Comparison of ENCODE assay signal across 19 mouse cellular contexts in genomic region chr6:144033191-144033590, GRCm38 (mm10).
DNase-seq lines count a peak whose midpoint lies in the region; ATAC-seq and TF ChIP-seq lines count a peak whose summit lies in the region.
"Had no signal": no experiment of that assay in that cellular context is flagged by ENCODE, and none has a peak within 500 bp of the region (broad histone marks: within the 10 kb centered on the region; RNA-seq: fewer than 3 reads in every experiment).

No protein-coding gene starts in this region.

- no peak overlapping the region for H3K9ac ChIP-seq in heart, adult 2 months (ENCODE audit: low read depth, low read length)
- no peak overlapping the region for H3K9ac ChIP-seq in midbrain, embryonic 11.5 days (ENCODE audit: low read length)
- no peak overlapping the region for H3K9ac ChIP-seq in midbrain, postnatal 0 days (replicated peaks; ENCODE audit: low read length, poor library complexity, severe bottlenecking)

- TF ChIP-seq EP300 in heart, adult 2 months (IDR thresholded peaks at IDR 0.05; ENCODE audit: insufficient read depth, low read depth, low read length): no peak

- H3K9me3 ChIP-seq in midbrain, embryonic 11.5 days (ENCODE audit: control insufficient read depth, low read length): no peaks in the 10 kb centered on the region
- no peaks in the 10 kb centered on the region for H3K9me3 ChIP-seq in midbrain, postnatal 0 days (ENCODE audit: low read length)

- no peaks in the 10 kb centered on the region for H3K36me3 ChIP-seq in heart, adult 2 months (ENCODE audit: control insufficient read depth, insufficient read depth, low read length)
- H3K36me3 ChIP-seq in midbrain, embryonic 11.5 days (ENCODE audit: control insufficient read depth, insufficient read depth, low read length): no peaks in the 10 kb centered on the region
- no peaks in the 10 kb centered on the region for H3K36me3 ChIP-seq in midbrain, postnatal 0 days (ENCODE audit: insufficient read depth, low read length)
- H3K36me3 ChIP-seq: G1E had no signal

- H3K27ac ChIP-seq in heart, adult 2 months: no peak overlapping the region
- no peak overlapping the region for H3K27ac ChIP-seq in midbrain, embryonic 11.5 days (ENCODE audit: low read depth, low read length)
- no peak overlapping the region for H3K27ac ChIP-seq in midbrain, postnatal 0 days (ENCODE audit: low read depth, low read length)

- 92% methylated on average over 2 of the region's 2 CpGs for WGBS in heart, adult 2 months
- WGBS in midbrain, embryonic 11.5 days: 86% methylated on average over 2 of the region's 2 CpGs
- 93% methylated on average over 2 of the region's 2 CpGs for WGBS in midbrain, postnatal 0 days

- no peak for ATAC-seq in midbrain, embryonic 11.5 days (ENCODE audit: low FRiP score)
- no peak for ATAC-seq in midbrain, postnatal 0 days (ENCODE audit: low FRiP score)
- ATAC-seq: activated CD4-positive, CD25-positive, alpha-beta regulatory T cell, adult 4 months; CD4-positive, CD25-positive, alpha-beta regulatory T cell, adult 4 months; Patski had no signal

- H3K79me2 ChIP-seq in heart, adult 2 months (replicated peaks; ENCODE audit: control insufficient read depth, insufficient read depth, low read length): no peaks in the 10 kb centered on the region

- no peak for TF ChIP-seq POLR2A in heart, adult 2 months (IDR thresholded peaks at IDR 0.05; ENCODE audit: insufficient read depth, low read depth, low read length)

- DNase-seq in heart, adult 11 months: peak; percentile 51
- no peak for DNase-seq in heart, adult 2 months
- DNase-seq in midbrain, embryonic 11.5 days (ENCODE audit: low spot score, missing footprints): peak; percentile 70
- DNase-seq in midbrain, postnatal 0 days (ENCODE audit: low spot score): no peak
- DNase-seq: adrenal gland, adult 2 months; adrenal gland, adult 8-10 months; adrenal gland, postnatal 10 days; adrenal gland, postnatal 14 days; adrenal gland, postnatal 25 days; adrenal gland, postnatal 36 days; B cell, adult 2 months; cerebellum, adult 11 months; cerebellum, adult 11-12 months; cerebellum, adult 18-20 months had no signal

- H3K4me3 ChIP-seq in heart, adult 2 months: no peak overlapping the region
- no peak overlapping the region for H3K4me3 ChIP-seq in midbrain, embryonic 11.5 days (ENCODE audit: low read depth, low read length)
- no peak overlapping the region for H3K4me3 ChIP-seq in midbrain, postnatal 0 days (ENCODE audit: low read depth, low read length)

- intact Hi-C loops in heart, adult 2 months (cut with DNase I): no loop called here

- no peak for TF ChIP-seq CTCF in heart, adult 2 months (IDR thresholded peaks at IDR 0.05)
- no peak for TF ChIP-seq CTCF in midbrain, postnatal 0 days (IDR thresholded peaks at IDR 0.05)

- H3K4me2 ChIP-seq in midbrain, embryonic 11.5 days: no peak overlapping the region
- H3K4me2 ChIP-seq in midbrain, postnatal 0 days (ENCODE audit: low read depth, low read length, poor library complexity, severe bottlenecking): no peak overlapping the region

- H3K27me3 ChIP-seq in heart, adult 2 months (ENCODE audit: control insufficient read depth, insufficient read depth, low read length): no peaks in the 10 kb centered on the region
- H3K27me3 ChIP-seq in midbrain, embryonic 11.5 days (ENCODE audit: control insufficient read depth, insufficient read depth, low read length): no peaks in the 10 kb centered on the region
- H3K27me3 ChIP-seq in midbrain, postnatal 0 days (ENCODE audit: insufficient read depth, low read length): no peaks in the 10 kb centered on the region
- H3K27me3 ChIP-seq: CH12.LX, Patski had no signal

- no peaks in the 10 kb centered on the region for H3K4me1 ChIP-seq in heart, adult 2 months (ENCODE audit: control insufficient read depth, insufficient read depth, low read length)
- no peaks in the 10 kb centered on the region for H3K4me1 ChIP-seq in midbrain, embryonic 11.5 days (ENCODE audit: control insufficient read depth, insufficient read depth, low read length)
- H3K4me1 ChIP-seq in midbrain, postnatal 0 days (ENCODE audit: insufficient read depth, low read length): no peaks in the 10 kb centered on the region

Comparison
In these comparisons a context has a peak if more than half of its experiments do, and no peak if none do; other contexts are left out.
1. DNase-seq: peak in heart, adult 11 months (single experiment) and midbrain, embryonic 11.5 days (single experiment); none in heart, adult 2 months (0 of 2) and midbrain, postnatal 0 days (single experiment).